Mouse (Mus musculus) activated CD4-positive, CD25-positive, alpha-beta regulatory T cell, adult 9 weeks (primary cell): ENCODE results near the gene Syde1. TPM values are rescaled to one million over a fixed set of nuclear protein-coding genes. Genes with fewer than 3 reads are reported as not detected.

ENCODE experiments used
- polyA plus RNA-seq: library from polyadenylated mRNA; unstranded; fragments of 100-300 nt; shearing (Covaris generic); gene quantifications from one replicate; pipeline ENCODE4 v1.2.1, GENCODE M21; 2017

Syde1 gene
- polyA plus RNA-seq, result 1.0 TPM

GRCm38 (mm10) chr10:78591406-78592328 is at the start of gene Syde1:
Syde1 (minus strand) TSS chr10:78591964.

GRCm38 (mm10) chr10:78617974-78618373 is 26.2 kb upstream of the Syde1 start, which contains the start of gene Olfr1357:
Olfr1357 (minus strand) TSS chr10:78618074.

GRCm38 (mm10) chr10:78574250-78575104 is 17.3 kb downstream of the Syde1 start, which contains the start of gene Ilvbl:
Ilvbl (plus strand) TSS chr10:78574346.

Other genes with a start within 250 kb of the Syde1 start
- 156 TPM for gene Agpat3, start 239.5 kb downstream of the Syde1 start, polyA plus RNA-seq
- 318 TPM for gene Rrp1, start 178.9 kb downstream of the Syde1 start, polyA plus RNA-seq
- gene Cstb, start 166.3 kb downstream of the Syde1 start, polyA plus RNA-seq, result 147 TPM
- gene Pdxk, start 127.0 kb downstream of the Syde1 start, polyA plus RNA-seq, result 15.3 TPM
- not detected for gene Olfr1358, start 74.5 kb downstream of the Syde1 start, polyA plus RNA-seq
- 89.5 TPM for gene Ilvbl, start 17.6 kb downstream of the Syde1 start, polyA plus RNA-seq
- gene Olfr1357, start 26.1 kb upstream of the Syde1 start, polyA plus RNA-seq, result not detected
- not detected for gene Casp14, start 126.3 kb upstream of the Syde1 start, polyA plus RNA-seq
- gene Ccdc105, start 161.1 kb upstream of the Syde1 start, polyA plus RNA-seq, result not detected
- not detected for gene Slc1a6, start 188.5 kb upstream of the Syde1 start, polyA plus RNA-seq